Mouse (Mus musculus): Measurements from ENCODE around the gene Msgn1. TPM values are rescaled to one million over a fixed set of nuclear protein-coding genes. Genes with fewer than 3 reads are reported as not detected.

The Msgn1 gene
- polyA plus RNA-seq, 1 experiment from 2014 or later: not detected

DNA sequence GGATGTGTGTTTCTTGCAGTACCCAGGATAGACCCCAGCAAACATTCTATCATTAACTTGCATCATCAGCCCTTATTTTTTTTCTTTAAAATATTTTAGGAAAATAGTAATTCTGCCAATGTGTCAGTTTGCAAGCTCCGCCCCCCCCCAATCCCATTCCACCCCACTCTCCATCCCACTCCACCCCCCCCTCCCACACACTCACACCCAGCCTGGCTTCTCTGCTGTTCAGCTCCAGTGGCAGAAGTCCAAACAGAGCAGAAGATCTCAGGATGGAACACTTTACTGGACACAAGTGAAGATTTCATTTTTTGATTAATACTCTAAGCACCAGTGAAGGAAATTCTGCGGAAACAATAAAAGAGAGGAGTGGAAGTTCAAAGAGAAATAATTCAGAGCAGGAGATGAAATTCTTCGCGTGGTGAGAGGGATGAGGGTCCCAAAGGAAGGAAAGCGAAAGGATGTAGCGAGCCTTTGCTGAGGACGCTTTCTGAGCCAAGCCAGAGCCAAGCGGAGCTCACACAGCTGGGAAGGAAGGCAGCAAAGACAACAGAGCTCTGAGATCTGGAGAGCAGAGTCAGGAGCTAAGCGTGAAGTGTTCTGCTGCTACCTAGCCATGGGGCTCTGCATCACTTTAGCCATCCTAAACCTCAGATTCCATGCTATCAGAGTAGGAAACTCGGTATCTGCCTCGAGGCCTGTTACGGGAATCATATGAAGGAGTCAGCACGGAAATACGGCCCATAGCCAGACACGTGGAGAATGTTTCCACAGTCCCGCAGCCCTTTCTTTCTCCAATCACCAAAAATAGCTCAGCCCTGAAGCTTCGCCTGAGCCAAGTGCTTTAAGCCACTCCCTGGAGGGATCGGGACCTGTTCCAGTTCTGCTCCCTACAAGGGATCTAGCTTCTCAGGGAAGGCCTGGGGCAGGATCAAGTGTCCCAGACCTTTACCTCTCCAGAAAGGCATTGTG is 4.8 kb downstream of the Msgn1 start:
- Histone ChIP-seq H3K27ac (ENCODE audit: low read length) (peak overlapping the region; percentile 1; the same call in 1 of the 2 replicates), H3K27me3 (ENCODE audit: insufficient read depth, low read length) (peaks cover 4% of the 10 kb centered on the region), H3K4me3 (ENCODE audit: low read length) (no peak overlapping the region), H3K9me3 (ENCODE audit: low read length) (no peaks in the 10 kb centered on the region), H3K4me1 (ENCODE audit: insufficient read depth, low read length) (peaks cover 5% of the 10 kb centered on the region; the same call in 1 of the 2 replicates), H3K9ac (replicated peaks; ENCODE audit: low read length) (no peak overlapping the region), H3K36me3 (ENCODE audit: insufficient read depth, low read length) (no peaks in the 10 kb centered on the region), H3K4me2 (replicated peaks; ENCODE audit: low read depth, low read length) (peak overlapping the region; percentile 4; the same call in 1 of the 2 replicates)
- ATAC-seq (ENCODE audit: low FRiP score, low TSS enrichment): no peak
- 58% methylated on average over 18 of the region's 18 CpGs for WGBS

DNA sequence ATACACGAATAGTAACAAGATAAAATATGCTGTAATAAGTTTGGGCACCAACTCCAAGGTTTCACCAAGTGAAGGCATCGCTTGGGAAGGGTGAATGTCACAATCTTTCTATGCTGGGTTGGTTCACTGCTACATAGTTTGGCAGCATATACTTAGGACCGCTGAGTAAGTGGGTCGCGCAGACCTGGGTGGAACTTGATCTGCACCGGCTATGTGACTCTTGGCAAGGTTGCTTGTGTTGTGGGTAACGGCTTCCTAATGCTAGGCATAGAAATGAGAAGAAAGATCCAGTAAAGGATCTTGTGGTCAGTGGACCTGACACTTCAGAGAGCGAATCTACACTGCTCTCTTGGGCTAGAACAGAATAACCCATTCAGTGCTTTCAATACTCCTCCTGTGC is 6.3 kb downstream of the Msgn1 start:
- H3K4me3 ChIP-seq (ENCODE audit: low read length): no peak overlapping the region

DNA sequence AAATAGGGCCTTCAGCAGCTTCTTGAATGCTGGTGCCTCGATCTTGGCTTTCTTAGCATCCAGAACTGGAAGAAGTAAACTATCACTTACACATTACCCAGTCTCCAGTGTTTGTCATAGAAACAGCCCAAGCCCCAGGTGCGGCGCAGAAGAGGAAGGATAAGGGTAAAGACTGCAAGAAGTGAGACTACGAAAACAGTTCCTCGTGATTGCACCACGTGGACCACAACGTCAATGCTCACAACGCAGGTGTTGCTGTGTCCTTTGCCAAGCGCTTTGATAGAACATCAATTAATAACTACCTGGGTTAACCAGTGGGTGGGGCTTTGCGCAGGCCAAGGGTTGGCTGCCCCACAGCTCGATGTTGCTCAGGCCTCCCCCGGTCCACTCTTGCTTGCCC is 8.1 kb downstream of the Msgn1 start:
- no peak for ATAC-seq (ENCODE audit: low FRiP score, low TSS enrichment)
- 87% methylated on average over 12 of the region's 12 CpGs for WGBS
- no peak overlapping the region for H3K4me2 ChIP-seq (replicated peaks; ENCODE audit: low read depth, low read length)

More for the DNA sequence above, 6.3 kb downstream of the Msgn1 start:
- H3K27ac ChIP-seq (ENCODE audit: low read length): no peak overlapping the region
- WGBS: 90% methylated on average over 8 of the region's 8 CpGs
- H3K36me3 ChIP-seq (ENCODE audit: insufficient read depth, low read length): no peaks in the 10 kb centered on the region
- ATAC-seq (ENCODE audit: low FRiP score, low TSS enrichment): no peak
- no peaks in the 10 kb centered on the region for H3K27me3 ChIP-seq (ENCODE audit: insufficient read depth, low read length)
- no peak overlapping the region for H3K4me2 ChIP-seq (replicated peaks; ENCODE audit: low read depth, low read length)
- H3K9me3 ChIP-seq (ENCODE audit: low read length): no peaks in the 10 kb centered on the region
- H3K9ac ChIP-seq (replicated peaks; ENCODE audit: low read length): no peak overlapping the region
- H3K4me1 ChIP-seq (ENCODE audit: insufficient read depth, low read length): no peaks in the 10 kb centered on the region

GRCm38 (mm10) chr12:11198551-11198950 is 10.2 kb downstream of the Msgn1 start:
- 64% methylated on average over 2 of the region's 2 CpGs for WGBS
- Histone ChIP-seq H3K4me1 (ENCODE audit: insufficient read depth, low read length) (no peaks in the 10 kb centered on the region), H3K36me3 (ENCODE audit: insufficient read depth, low read length) (no peaks in the 10 kb centered on the region), H3K9me3 (ENCODE audit: low read length) (no peaks in the 10 kb centered on the region), H3K27me3 (ENCODE audit: insufficient read depth, low read length) (no peaks in the 10 kb centered on the region), H3K27ac (ENCODE audit: low read length) (no peak overlapping the region), H3K4me3 (ENCODE audit: low read length) (no peak overlapping the region), H3K9ac (replicated peaks; ENCODE audit: low read length) (no peak overlapping the region), H3K4me2 (replicated peaks; ENCODE audit: low read depth, low read length) (no peak overlapping the region)
- no peak for ATAC-seq (ENCODE audit: low FRiP score, low TSS enrichment)

More for the DNA sequence above, 8.1 kb downstream of the Msgn1 start:
- Histone ChIP-seq H3K27me3 (ENCODE audit: insufficient read depth, low read length) (no peaks in the 10 kb centered on the region), H3K4me3 (ENCODE audit: low read length) (no peak overlapping the region), H3K27ac (ENCODE audit: low read length) (no peak overlapping the region), H3K9ac (replicated peaks; ENCODE audit: low read length) (no peak overlapping the region), H3K4me1 (ENCODE audit: insufficient read depth, low read length) (no peaks in the 10 kb centered on the region), H3K9me3 (ENCODE audit: low read length) (no peaks in the 10 kb centered on the region), H3K36me3 (ENCODE audit: insufficient read depth, low read length) (no peaks in the 10 kb centered on the region)

DNA sequence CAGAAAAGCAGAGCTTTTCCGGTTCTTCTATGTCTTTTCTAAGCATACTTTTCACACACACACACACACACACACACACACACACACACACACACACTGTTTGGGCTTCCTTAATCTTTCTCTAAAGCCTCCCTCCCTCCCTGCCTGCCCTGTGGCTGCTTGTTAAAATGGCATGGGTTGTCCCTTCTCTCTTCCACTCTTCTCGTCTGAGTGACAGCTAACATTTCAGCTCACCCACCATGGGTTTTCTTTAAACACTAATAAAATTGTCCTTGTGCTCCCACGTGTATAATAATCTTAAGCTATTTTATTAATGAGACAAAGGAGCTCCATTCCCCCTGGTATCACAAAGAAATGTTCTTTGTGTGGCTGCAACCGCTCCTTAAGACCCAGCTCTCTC is 10.7 kb downstream of the Msgn1 start:
- no peak overlapping the region for H3K4me3 ChIP-seq (ENCODE audit: low read length)
- H3K4me2 ChIP-seq (replicated peaks; ENCODE audit: low read depth, low read length): no peak overlapping the region
- ATAC-seq (ENCODE audit: low FRiP score, low TSS enrichment): no peak
- H3K9ac ChIP-seq (replicated peaks; ENCODE audit: low read length): no peak overlapping the region
- H3K27ac ChIP-seq (ENCODE audit: low read length): no peak overlapping the region
- H3K27me3 ChIP-seq (ENCODE audit: insufficient read depth, low read length): no peaks in the 10 kb centered on the region
- no peaks in the 10 kb centered on the region for H3K4me1 ChIP-seq (ENCODE audit: insufficient read depth, low read length)
- H3K9me3 ChIP-seq (ENCODE audit: low read length): no peaks in the 10 kb centered on the region
- no peaks in the 10 kb centered on the region for H3K36me3 ChIP-seq (ENCODE audit: insufficient read depth, low read length)
- 58% methylated on average over 4 of the region's 4 CpGs for WGBS

GRCm38 (mm10) chr12:11196830-11197229 is 11.9 kb downstream of the Msgn1 start:
- Histone ChIP-seq H3K4me3 (ENCODE audit: low read length) (peak overlapping the region; percentile 19; the same call in 1 of the 2 replicates), H3K4me1 (ENCODE audit: insufficient read depth, low read length) (no peaks in the 10 kb centered on the region), H3K9ac (replicated peaks; ENCODE audit: low read length) (no peak overlapping the region), H3K9me3 (ENCODE audit: low read length) (no peaks in the 10 kb centered on the region), H3K36me3 (ENCODE audit: insufficient read depth, low read length) (no peaks in the 10 kb centered on the region), H3K4me2 (replicated peaks; ENCODE audit: low read depth, low read length) (peak overlapping the region; percentile 49; the same call in 1 of the 2 replicates), H3K27ac (ENCODE audit: low read length) (no peak overlapping the region), H3K27me3 (ENCODE audit: insufficient read depth, low read length) (no peaks in the 10 kb centered on the region)
- ATAC-seq (ENCODE audit: low FRiP score, low TSS enrichment): no peak
- 44% methylated on average over 5 of the region's 5 CpGs for WGBS

GRCm38 (mm10) chr12:11196142-11196597 is 12.6 kb downstream of the Msgn1 start:
- Histone ChIP-seq H3K27ac (ENCODE audit: low read length) (no peak overlapping the region), H3K27me3 (ENCODE audit: insufficient read depth, low read length) (no peaks in the 10 kb centered on the region), H3K4me3 (ENCODE audit: low read length) (peak overlapping the region; percentile 20), H3K4me1 (ENCODE audit: insufficient read depth, low read length) (no peaks in the 10 kb centered on the region), H3K36me3 (ENCODE audit: insufficient read depth, low read length) (no peaks in the 10 kb centered on the region), H3K9ac (replicated peaks; ENCODE audit: low read length) (peak overlapping the region; percentile 56), H3K9me3 (ENCODE audit: low read length) (no peaks in the 10 kb centered on the region), H3K4me2 (replicated peaks; ENCODE audit: low read depth, low read length) (peak overlapping the region; percentile 49)
- peak; percentile 93 for ATAC-seq (ENCODE audit: low FRiP score, low TSS enrichment)
- WGBS: 8% methylated on average over 18 of the region's 19 CpGs

- no peaks in the 10 kb centered on the region for H3K4me1 ChIP-seq (ENCODE audit: insufficient read depth, low read length)
- no peak for ATAC-seq (ENCODE audit: low FRiP score, low TSS enrichment)
- H3K4me2 ChIP-seq (replicated peaks; ENCODE audit: low read depth, low read length): no peak overlapping the region
- H3K27me3 ChIP-seq (ENCODE audit: insufficient read depth, low read length): no peaks in the 10 kb centered on the region
- H3K36me3 ChIP-seq (ENCODE audit: insufficient read depth, low read length): no peaks in the 10 kb centered on the region
- no peak overlapping the region for H3K4me3 ChIP-seq (ENCODE audit: low read length)
- no peak overlapping the region for H3K27ac ChIP-seq (ENCODE audit: low read length)
- WGBS: 90% methylated on average over 1 of the region's 1 CpGs
- H3K9me3 ChIP-seq (ENCODE audit: low read length): no peaks in the 10 kb centered on the region
- H3K9ac ChIP-seq (replicated peaks; ENCODE audit: low read length): no peak overlapping the region
These were observed 13.7 kb downstream of the Msgn1 start for GRCm38 (mm10) chr12:11195031-11195430.

GRCm38 (mm10) chr12:11178486-11179154 is 30.2 kb downstream of the Msgn1 start:
- Histone ChIP-seq H3K9me3 (ENCODE audit: low read length) (no peaks in the 10 kb centered on the region), H3K4me2 (replicated peaks; ENCODE audit: low read depth, low read length) (peak overlapping the region; percentile 46), H3K4me1 (ENCODE audit: insufficient read depth, low read length) (peaks cover 6% of the 10 kb centered on the region; the same call in 1 of the 2 replicates), H3K36me3 (ENCODE audit: insufficient read depth, low read length) (no peaks in the 10 kb centered on the region), H3K27me3 (ENCODE audit: insufficient read depth, low read length) (no peaks in the 10 kb centered on the region), H3K9ac (replicated peaks; ENCODE audit: low read length) (peak overlapping the region; percentile 39), H3K27ac (ENCODE audit: low read length) (no peak overlapping the region), H3K4me3 (ENCODE audit: low read length) (0 out of 2 replicates have a peak overlapping the region, but pooled peaks have one; percentile 5)
- ATAC-seq (ENCODE audit: low FRiP score, low TSS enrichment): peak; percentile 96
- WGBS: 21% methylated on average over 11 of the region's 11 CpGs
